8 mouse cellular contexts compared by ENCODE assay signal in genomic region chr1:75000496-75000895, GRCm38 (mm10). TPM values are rescaled to one million over a fixed set of nuclear protein-coding genes. Genes with fewer than 3 reads are reported as not detected.
A peak's percentile ranks its signal among the peaks of the same experiment; 100 is the strongest.
DNase-seq lines count a peak whose midpoint lies in the region; ATAC-seq and TF ChIP-seq lines count a peak whose summit lies in the region.

No protein-coding gene starts in this region.

- intact Hi-C loops in left cerebral cortex, postnatal 4 days (cut with DNase I) = no loop called here

- peak; percentile 58 for TF ChIP-seq CTCF in bone marrow macrophage, adult 2 months (IDR thresholded peaks at IDR 0.05; ENCODE audit: low read depth, low read length)
- TF ChIP-seq CTCF in spleen, adult 2 months (IDR thresholded peaks at IDR 0.05; ENCODE audit: extremely low read depth, insufficient read depth, insufficient read length, insufficient replicate concordance) = peak; percentile 10; the same call in 1 of the 2 replicates

- no peaks in the 10 kb centered on the region for H3K36me3 ChIP-seq in spleen, adult 2 months (ENCODE audit: control insufficient read depth, insufficient read depth, low read length)

- TF ChIP-seq POLR2A in bone marrow macrophage, adult 2 months (IDR thresholded peaks at IDR 0.05; ENCODE audit: borderline replicate concordance, low read depth, low read length) = no peak
- no peak for TF ChIP-seq POLR2A in spleen, adult 2 months (IDR thresholded peaks at IDR 0.05; ENCODE audit: low read depth, low read length)

- peak; percentile 10 to 12 for DNase-seq in frontal cortex, postnatal 25 days (ENCODE audit: low spot score in 2 of 2)
- peak; percentile 23 for DNase-seq in right cerebral cortex, adult 18-20 months
- no peak for DNase-seq in right cerebral cortex, postnatal 36 days (ENCODE audit: low spot score in 2 of 2)
- peak; percentile 56 for DNase-seq in forelimb bud, embryonic 11.5 days (ENCODE audit: low read depth, low spot score)
- DNase-seq in left cerebral cortex, postnatal 4 days = peak; percentile 41
- DNase-seq in spleen, adult 2 months (ENCODE audit: low read depth in 1 of 2, low spot score in 2 of 2) = peak in 1 of 2 experiments; percentile 9

- H3K4me1 ChIP-seq in bone marrow macrophage, adult 2 months (ENCODE audit: control insufficient read depth, insufficient read depth, low read length) = peaks cover 11% of the 10 kb centered on the region
- H3K4me1 ChIP-seq in spleen, adult 2 months (ENCODE audit: control insufficient read depth, insufficient read depth, insufficient read length) = no peaks in the 10 kb centered on the region

- no peaks in the 10 kb centered on the region for H3K27me3 ChIP-seq in spleen, adult 2 months (ENCODE audit: control insufficient read depth, insufficient read depth, low read length)

- WGBS in spleen, adult 2 months = 3% methylated on average over 1 of the region's 1 CpGs

- ATAC-seq in frontal cortex, adult (ENCODE audit: low TSS enrichment) = no peak

- no peak overlapping the region for H3K4me3 ChIP-seq in bone marrow macrophage, adult 2 months (ENCODE audit: insufficient read depth, low read length)
- H3K4me3 ChIP-seq in spleen, adult 2 months (ENCODE audit: extremely low read depth, insufficient read depth, insufficient read length) = no peak overlapping the region

- no peak overlapping the region for H3K27ac ChIP-seq in bone marrow macrophage, adult 2 months (ENCODE audit: insufficient read depth, low read depth, low read length)
- no peak overlapping the region for H3K27ac ChIP-seq in spleen, adult 2 months (ENCODE audit: insufficient read depth, low read length)

RNA-seq across cellular contexts. Expression of gene Ihh, which starts 49.0 kb away (rescaled TPM):
- polyA plus RNA-seq in bone marrow macrophage, adult 2 months (2012; ENCODE audit: insufficient read depth, insufficient read length, missing spikeins) = 0.32 and 0.38 TPM in 2 replicates
- under 1 TPM; 0.28 to 0.40 TPM for total RNA-seq in left cerebral cortex, postnatal 4 days (2021)
- polyA plus RNA-seq in spleen, adult 2 months (2012; rRNA removed) = 0.18 and 0.26 TPM in 2 replicates

Comparison
In these comparisons a context has a peak if more than half of its experiments do, and no peak if none do; other contexts are left out.
1. DNase-seq: peak in frontal cortex, postnatal 25 days (2 of 2), right cerebral cortex, adult 18-20 months (single experiment), forelimb bud, embryonic 11.5 days (single experiment) and left cerebral cortex, postnatal 4 days (single experiment); none in right cerebral cortex, postnatal 36 days (0 of 2).